Mouse (Mus musculus) liver, embryonic 16.5 days (tissue): ENCODE data around the gene Foxp1. TPM values are rescaled to one million over a fixed set of nuclear protein-coding genes. Genes with fewer than 3 reads are reported as not detected.
A peak's percentile ranks its signal among the peaks of the same experiment; 100 is the strongest.

Source experiments
- ATAC-seq: fragments of 200-750 bp; cut with Nextera tagmentation; 2 replicates; pipeline ENCODE4 v1.8.0; 2017; ENCODE audit warnings: low read depth, mild to moderate bottlenecking, moderate number of reproducible peaks, moderate library complexity
- H3K27ac ChIP-seq: fragments of 300-500 bp; sonication (generic); 2 replicates; pipeline ENCODE4 v1.5.1; 2014; ENCODE audit warnings: mild to moderate bottlenecking, low read length
- H3K27me3 ChIP-seq: fragments of 300-500 bp; sonication (generic); 2 replicates; pipeline ENCODE4 v1.6.1; 2014; ENCODE audit warnings: low read depth, low read length, mixed read lengths; ENCODE audit not compliant: control insufficient read depth, insufficient read depth
- H3K36me3 ChIP-seq: fragments of 300-500 bp; sonication (generic); 2 replicates; pipeline ENCODE4 v1.6.1; 2014; ENCODE audit warnings: mild to moderate bottlenecking; ENCODE audit not compliant: control insufficient read depth, insufficient read depth
- H3K4me1 ChIP-seq: fragments of 300-500 bp; sonication (generic); 2 replicates; pipeline ENCODE4 v1.6.1; 2014; ENCODE audit warnings: low read depth, low read length, mixed read lengths; ENCODE audit not compliant: control insufficient read depth
- H3K4me2 ChIP-seq: fragments of 300-500 bp; sonication (generic); 2 replicates; pipeline ENCODE4 v1.6.1; 2014; ENCODE audit warnings: low read depth, low read length, mixed read lengths
- H3K4me3 ChIP-seq: fragments of 300-500 bp; sonication (generic); 2 replicates; pipeline ENCODE4 v1.5.1; 2014; ENCODE audit warnings: low read depth, mild to moderate bottlenecking, low read length
- H3K9ac ChIP-seq: fragments of 300-500 bp; sonication (generic); 2 replicates; pipeline ENCODE4 v1.6.1; 2014; ENCODE audit warnings: low read depth, low read length
- H3K9me3 ChIP-seq: fragments of 300-500 bp; sonication (generic); replicated peaks from 2 replicates; pipeline ENCODE4 v1.6.1; 2016; ENCODE audit warnings: low read length; ENCODE audit not compliant: control insufficient read depth
- WGBS: fragments of 180-500 bp; shearing (Covaris S2); extraction: QIAGEN DNeasy Blood & Tissue Kit; methylation state at CpG from one replicate; pipeline ENCODE4 v1.1.7; 2014; ENCODE audit not compliant: insufficient replicate concordance; 5-methylcytosine and 5-hydroxymethylcytosine counted together
- polyA plus RNA-seq: library from polyadenylated mRNA; unstranded; fragments of >200 nt; fragmentation: Nextera tagmentation; extraction: Ambion mirVana; gene quantifications from 2 replicates; pipeline ENCODE4 v1.2.1, GENCODE M21; 2015

The Foxp1 gene
- polyA plus RNA-seq, 1 experiment from 2014 or later, result 13.6 TPM

DNA sequence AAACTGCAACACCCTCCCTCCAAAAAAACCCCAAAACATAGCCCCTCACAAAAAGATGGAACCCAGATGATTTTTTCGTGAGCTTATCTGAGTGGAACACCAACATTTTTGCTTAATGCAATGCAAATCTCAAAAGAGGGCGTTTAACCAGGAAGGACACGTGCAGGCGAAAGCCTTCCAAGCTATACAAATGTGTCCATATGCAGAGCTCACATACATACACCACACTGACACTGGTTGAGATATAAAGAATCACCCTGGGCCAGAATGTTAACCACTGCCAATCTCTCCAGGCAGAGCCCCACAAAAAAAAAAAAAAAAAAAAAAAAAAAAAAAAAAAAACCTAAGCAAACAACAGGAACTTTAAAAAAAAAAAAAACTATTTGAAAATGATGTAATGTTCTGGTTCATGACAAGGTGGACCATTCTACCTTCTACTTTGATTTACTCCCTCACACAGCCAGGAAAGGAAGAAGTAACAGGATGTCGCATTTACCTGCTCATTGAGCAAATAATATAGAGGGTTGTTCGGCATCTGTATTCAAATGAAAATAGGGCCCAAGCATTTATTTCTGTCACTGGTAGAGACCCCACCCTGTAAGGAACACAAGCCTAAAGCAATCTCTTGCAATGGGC is 118.6 kb downstream of the Foxp1 start:
- H3K27ac ChIP-seq, result no peak overlapping the region
- WGBS, result 43% methylated on average over 6 of the region's 6 CpGs
- no peaks in the 10 kb centered on the region for H3K9me3 ChIP-seq
- no peak overlapping the region for H3K4me2 ChIP-seq
- no peaks in the 10 kb centered on the region for H3K36me3 ChIP-seq
- no peak for ATAC-seq
- no peak overlapping the region for H3K9ac ChIP-seq
- H3K4me1 ChIP-seq, result peaks cover 2% of the 10 kb centered on the region
- no peak overlapping the region for H3K4me3 ChIP-seq
- no peaks in the 10 kb centered on the region for H3K27me3 ChIP-seq

- H3K9me3 ChIP-seq, result no peaks in the 10 kb centered on the region
- H3K27ac ChIP-seq, result no peak overlapping the region
- H3K4me3 ChIP-seq, result no peak overlapping the region
- WGBS, result 50% methylated on average over 9 of the region's 9 CpGs
- H3K4me2 ChIP-seq, result no peak overlapping the region
- no peak for ATAC-seq
- no peaks in the 10 kb centered on the region for H3K36me3 ChIP-seq
- peaks cover 2% of the 10 kb centered on the region for H3K4me1 ChIP-seq
- H3K27me3 ChIP-seq, result no peaks in the 10 kb centered on the region
- no peak overlapping the region for H3K9ac ChIP-seq
Measured at GRCm38 (mm10) chr6:99402941-99403340, 119.6 kb downstream of the Foxp1 start.

GRCm38 (mm10) chr6:99402370-99402769 is 120.2 kb downstream of the Foxp1 start:
- Histone ChIP-seq H3K4me2 (no peak overlapping the region), H3K27ac (no peak overlapping the region), H3K9ac (no peak overlapping the region), H3K36me3 (no peaks in the 10 kb centered on the region), H3K4me1 (peaks cover 2% of the 10 kb centered on the region), H3K4me3 (no peak overlapping the region), H3K9me3 (no peaks in the 10 kb centered on the region), H3K27me3 (no peaks in the 10 kb centered on the region)
- 61% methylated on average over 3 of the region's 3 CpGs for WGBS
- ATAC-seq, result no peak

DNA sequence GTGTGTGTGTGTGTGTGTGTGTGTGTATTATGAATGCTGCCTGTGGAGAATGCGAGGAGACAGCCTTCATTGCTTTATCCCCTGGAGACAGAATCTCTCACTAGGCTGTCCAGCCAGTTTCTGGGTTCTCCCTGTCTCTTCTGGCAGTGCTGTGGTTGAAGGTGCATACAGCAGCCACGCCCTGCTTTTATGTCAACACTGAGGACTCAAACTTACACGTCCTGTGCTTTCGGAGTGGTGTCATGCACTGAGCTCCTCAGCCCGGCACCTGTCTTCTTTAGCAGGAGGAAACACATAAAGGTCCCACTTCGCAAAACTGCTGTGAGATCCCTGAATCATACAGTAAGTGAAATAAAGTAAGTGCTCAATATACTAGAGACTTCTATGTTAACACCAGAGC is 120.7 kb downstream of the Foxp1 start:
- ATAC-seq, result no peak
- H3K9me3 ChIP-seq, result no peaks in the 10 kb centered on the region
- no peaks in the 10 kb centered on the region for H3K27me3 ChIP-seq
- WGBS, result 55% methylated on average over 6 of the region's 6 CpGs
- no peak overlapping the region for H3K9ac ChIP-seq
- no peak overlapping the region for H3K4me3 ChIP-seq
- no peak overlapping the region for H3K4me2 ChIP-seq
- H3K36me3 ChIP-seq, result no peaks in the 10 kb centered on the region
- peaks cover 2% of the 10 kb centered on the region for H3K4me1 ChIP-seq
- no peak overlapping the region for H3K27ac ChIP-seq

- 45% methylated on average over 2 of the region's 2 CpGs for WGBS
- H3K36me3 ChIP-seq, result no peaks in the 10 kb centered on the region
- H3K9ac ChIP-seq, result no peak overlapping the region
- no peak for ATAC-seq
- H3K27me3 ChIP-seq, result no peaks in the 10 kb centered on the region
- H3K27ac ChIP-seq, result no peak overlapping the region
- peaks cover 2% of the 10 kb centered on the region for H3K4me1 ChIP-seq
- H3K9me3 ChIP-seq, result no peaks in the 10 kb centered on the region
- no peak overlapping the region for H3K4me2 ChIP-seq
- H3K4me3 ChIP-seq, result no peak overlapping the region
Measured at GRCm38 (mm10) chr6:99401211-99401610, 121.3 kb downstream of the Foxp1 start.

DNA sequence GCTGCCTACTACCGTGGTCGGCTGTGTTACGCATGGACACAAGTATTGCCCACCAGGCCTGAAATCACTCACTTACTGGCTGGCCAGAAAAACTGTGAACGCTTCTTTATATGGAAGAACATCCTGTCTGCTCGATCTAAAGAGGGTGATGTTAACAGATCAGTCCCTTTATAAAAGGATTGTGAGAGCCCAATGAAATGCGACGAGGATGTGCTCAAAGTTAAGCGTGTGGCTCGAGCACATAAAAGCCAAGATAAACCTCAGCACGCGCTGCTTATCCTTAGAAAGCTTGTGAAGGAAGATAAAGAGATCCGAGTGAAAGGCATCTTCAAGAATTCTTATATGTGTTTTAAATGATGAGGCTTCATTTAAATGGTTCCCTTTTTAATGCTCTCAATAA is 126.8 kb downstream of the Foxp1 start:
- ATAC-seq, result no peak
- 72% methylated on average over 12 of the region's 12 CpGs for WGBS
- no peaks in the 10 kb centered on the region for H3K9me3 ChIP-seq

GRCm38 (mm10) chr6:99394801-99395200 is 127.7 kb downstream of the Foxp1 start:
- no peak for ATAC-seq
- H3K4me2 ChIP-seq, result no peak overlapping the region
- no peaks in the 10 kb centered on the region for H3K9me3 ChIP-seq
- no peaks in the 10 kb centered on the region for H3K27me3 ChIP-seq
- no peak overlapping the region for H3K4me3 ChIP-seq
- WGBS, result 41% methylated on average over 5 of the region's 5 CpGs
- H3K27ac ChIP-seq, result no peak overlapping the region
- H3K36me3 ChIP-seq, result no peaks in the 10 kb centered on the region
- H3K9ac ChIP-seq, result no peak overlapping the region
- H3K4me1 ChIP-seq, result no peaks in the 10 kb centered on the region

More for the DNA sequence above, 126.8 kb downstream of the Foxp1 start:
- H3K36me3 ChIP-seq, result no peaks in the 10 kb centered on the region
- no peaks in the 10 kb centered on the region for H3K4me1 ChIP-seq
- H3K27ac ChIP-seq, result no peak overlapping the region
- H3K9ac ChIP-seq, result no peak overlapping the region
- H3K27me3 ChIP-seq, result no peaks in the 10 kb centered on the region
- no peak overlapping the region for H3K4me3 ChIP-seq
- H3K4me2 ChIP-seq, result no peak overlapping the region

- Histone ChIP-seq H3K9ac (no peak overlapping the region), H3K27ac (no peak overlapping the region), H3K36me3 (no peaks in the 10 kb centered on the region), H3K9me3 (no peaks in the 10 kb centered on the region), H3K4me2 (no peak overlapping the region), H3K4me3 (no peak overlapping the region), H3K27me3 (no peaks in the 10 kb centered on the region), H3K4me1 (peaks cover 4% of the 10 kb centered on the region)
- WGBS, result 80% methylated on average over 6 of the region's 6 CpGs
- ATAC-seq, result no peak
Measured at GRCm38 (mm10) chr6:99392484-99392883, 130.0 kb downstream of the Foxp1 start.

DNA sequence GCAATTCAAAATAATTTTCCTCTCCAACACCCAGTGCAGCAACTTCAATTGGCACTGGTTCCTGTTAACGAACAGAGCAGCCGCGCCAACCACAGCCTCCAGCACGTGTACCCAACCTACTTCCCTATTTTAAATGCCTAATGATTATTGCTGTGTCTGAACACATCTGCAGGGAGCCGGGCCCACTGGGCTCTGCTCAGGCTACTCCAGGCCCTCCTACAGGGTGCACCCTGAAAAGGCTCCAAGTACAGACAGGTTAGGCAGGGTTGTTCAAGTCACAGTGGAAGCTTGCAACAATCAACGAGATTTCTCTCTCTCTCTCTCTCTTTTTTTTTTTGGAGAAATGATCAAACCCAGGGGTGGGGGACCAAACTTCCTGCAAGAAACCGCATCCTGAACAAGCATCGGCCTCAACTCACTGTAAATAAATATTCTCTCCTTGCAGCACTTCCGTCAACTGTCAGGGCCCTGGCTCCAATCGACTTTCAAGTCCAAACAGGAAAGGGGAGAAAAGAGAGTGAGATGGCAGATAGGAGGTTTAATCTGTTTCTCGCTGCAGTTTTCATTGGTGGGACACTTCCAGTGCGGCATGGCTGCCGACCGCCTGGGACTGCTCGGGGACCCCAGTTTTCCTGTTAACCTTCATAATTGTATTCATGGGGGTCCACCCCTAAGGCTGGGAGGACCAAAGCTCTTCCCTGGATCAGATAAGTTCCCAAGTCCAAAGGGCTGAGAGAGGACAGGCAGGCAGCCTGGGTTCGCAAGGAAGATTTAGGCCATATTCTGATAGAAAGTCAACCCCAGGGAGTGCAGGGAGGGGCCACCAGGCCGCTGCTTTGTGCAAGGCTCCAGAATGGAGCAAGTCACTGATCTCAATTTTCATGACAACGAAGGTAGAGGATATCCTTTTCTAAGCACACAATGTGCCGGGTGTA is 133.5 kb downstream of the Foxp1 start:
- H3K9me3 ChIP-seq, result no peaks in the 10 kb centered on the region
- H3K4me1 ChIP-seq, result peaks cover 4% of the 10 kb centered on the region
- WGBS, result 24% methylated on average over 19 of the region's 19 CpGs
- H3K4me2 ChIP-seq, result no peak overlapping the region
- no peaks in the 10 kb centered on the region for H3K27me3 ChIP-seq
- H3K9ac ChIP-seq, result no peak overlapping the region
- peak overlapping the region; percentile 69 for H3K27ac ChIP-seq
- ATAC-seq, result peak; percentile 37; the same call in 1 of the 2 replicates
- no peak overlapping the region for H3K4me3 ChIP-seq
- no peaks in the 10 kb centered on the region for H3K36me3 ChIP-seq
